In genomic region chr17:62545330-62545729, GRCm38 (mm10) we compare ENCODE assay signal across 11 mouse cellular contexts.
DNase-seq lines count a peak whose midpoint lies in the region; ATAC-seq lines count a peak whose summit lies in the region.
"Had no signal": no experiment of that assay in that cellular context is flagged by ENCODE, and none has a peak within 500 bp of the region (broad histone marks: within the 10 kb centered on the region; RNA-seq: fewer than 3 reads in every experiment).

No protein-coding gene starts in this region.

- 26% methylated on average over 9 of the region's 9 CpGs for WGBS in embryonic facial prominence, embryonic 13.5 days
- WGBS in embryonic facial prominence, embryonic 10.5 days, result 69% methylated on average over 9 of the region's 9 CpGs

- peaks cover 14% of the 10 kb centered on the region for H3K4me1 ChIP-seq in embryonic facial prominence, embryonic 13.5 days
- H3K4me1 ChIP-seq in embryonic facial prominence, embryonic 10.5 days, result peaks cover 20% of the 10 kb centered on the region; the same call in 1 of the 2 replicates

- H3K4me3 ChIP-seq in embryonic facial prominence, embryonic 13.5 days, result no peak overlapping the region
- no peak overlapping the region for H3K4me3 ChIP-seq in embryonic facial prominence, embryonic 10.5 days
- H3K4me3 ChIP-seq: embryonic facial prominence, embryonic 15.5 days; limb, embryonic 13.5 days had no signal

- H3K4me2 ChIP-seq in embryonic facial prominence, embryonic 13.5 days, result peak overlapping the region; percentile 37
- H3K4me2 ChIP-seq: embryonic facial prominence, embryonic 15.5 days; limb, embryonic 13.5 days had no signal

- H3K27me3 ChIP-seq in embryonic facial prominence, embryonic 13.5 days, result peaks cover 4% of the 10 kb centered on the region; the same call in 1 of the 2 replicates
- H3K27me3 ChIP-seq in embryonic facial prominence, embryonic 10.5 days (replicated peaks; ENCODE audit: low read depth, poor library complexity, severe bottlenecking), result peaks cover 7% of the 10 kb centered on the region; the same call in 1 of the 2 replicates
- H3K27me3 ChIP-seq: embryonic facial prominence, embryonic 15.5 days; Patski had no signal

- no peaks in the 10 kb centered on the region for H3K36me3 ChIP-seq in embryonic facial prominence, embryonic 13.5 days
- no peaks in the 10 kb centered on the region for H3K36me3 ChIP-seq in embryonic facial prominence, embryonic 10.5 days (replicated peaks)
- H3K36me3 ChIP-seq: embryonic facial prominence, embryonic 15.5 days; limb, embryonic 13.5 days had no signal

- no peaks in the 10 kb centered on the region for H3K9me3 ChIP-seq in embryonic facial prominence, embryonic 13.5 days
- H3K9me3 ChIP-seq in embryonic facial prominence, embryonic 10.5 days, result no peaks in the 10 kb centered on the region
- H3K9me3 ChIP-seq: embryonic facial prominence, embryonic 15.5 days; limb, embryonic 13.5 days had no signal

- ATAC-seq in embryonic facial prominence, embryonic 13.5 days (ENCODE audit: insufficient number of reproducible peaks, insufficient read depth, low FRiP score, low TSS enrichment, low read depth), result no peak
- ATAC-seq in erythroblast, adult 5-6 weeks (replicated peaks; ENCODE audit: low FRiP score, poor library complexity, severe bottlenecking), result no peak
- ATAC-seq: Patski had no signal

- no peak overlapping the region for H3K27ac ChIP-seq in embryonic facial prominence, embryonic 13.5 days
- no peak overlapping the region for H3K27ac ChIP-seq in embryonic facial prominence, embryonic 10.5 days (replicated peaks)
- H3K27ac ChIP-seq: embryonic facial prominence, embryonic 15.5 days; limb, embryonic 13.5 days had no signal

- no peak for DNase-seq in embryonic facial prominence, embryonic 10.5 days (ENCODE audit: low spot score)
- peak; percentile 3 for DNase-seq in lung, postnatal 14 days
- DNase-seq in lung, postnatal 4 days, result no peak
- DNase-seq in layer of hippocampus, adult 8-10 months (ENCODE audit: low spot score in 2 of 2), result peak; percentile 31 to 32
- peak; percentile 41 to 59 for DNase-seq in right cerebral cortex, postnatal 36 days (ENCODE audit: low spot score in 2 of 2)
- DNase-seq in ovary, postnatal 14 days (ENCODE audit: low spot score), result no peak

- no peak overlapping the region for H3K9ac ChIP-seq in embryonic facial prominence, embryonic 13.5 days
- H3K9ac ChIP-seq: embryonic facial prominence, embryonic 15.5 days; limb, embryonic 13.5 days had no signal

Comparison
In these comparisons a context has a peak if more than half of its experiments do, and no peak if none do; other contexts are left out.
1. DNase-seq: peak in lung, postnatal 14 days (single experiment), layer of hippocampus, adult 8-10 months (2 of 2) and right cerebral cortex, postnatal 36 days (2 of 2); none in embryonic facial prominence, embryonic 10.5 days (single experiment), lung, postnatal 4 days (0 of 2) and ovary, postnatal 14 days (single experiment).